Mouse (Mus musculus) ovary, adult 18-20 months (tissue): ENCODE measurements at regions not wholly inside any gene's neighbourhood (a gene's known extent, or its start where the extent isn't known, plus 50 kb on each side); places are given as distances from the start of the nearest gene placed in this dataset.
"Not testable (repeated sequence)": the region's sequence is repeated elsewhere in the genome, so short reads cannot be mapped to it uniquely, and the experiment has no call there.

Source experiments
- DNase-seq: peaks from one replicate; pipeline ENCODE4 v3.0.0; 2022; ENCODE audit warnings: low spot score, mixed read lengths

GRCm38 (mm10) chr14:53800508-53801136, 453.3 kb downstream of the Dad1 start:
- DNase-seq: no peak

DNA sequence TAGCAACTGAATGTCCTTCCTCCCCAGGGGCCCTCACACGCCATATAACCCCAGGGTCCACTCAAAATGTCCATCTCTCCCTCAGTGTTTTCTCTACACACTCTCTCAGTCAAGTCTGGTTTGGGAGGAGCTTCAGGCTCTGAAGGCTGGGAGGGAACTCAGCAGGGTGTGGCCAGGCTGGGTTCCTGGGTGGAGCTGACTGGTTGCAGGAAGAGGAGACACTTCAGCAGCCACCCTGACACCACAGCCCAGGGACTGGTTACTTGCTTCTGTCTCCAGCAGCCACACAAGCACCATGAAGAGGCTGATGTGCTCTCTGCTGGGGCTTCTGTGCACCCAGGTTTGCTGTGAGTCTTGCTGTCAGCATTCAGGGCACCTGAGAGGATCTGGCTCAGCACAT, 458.7 kb downstream of the Dad1 start:
- DNase-seq: not testable (repeated sequence)

- no peak for DNase-seq
Measured at GRCm38 (mm10) chr14:53794527-53794926, 459.4 kb downstream of the Dad1 start.

DNA sequence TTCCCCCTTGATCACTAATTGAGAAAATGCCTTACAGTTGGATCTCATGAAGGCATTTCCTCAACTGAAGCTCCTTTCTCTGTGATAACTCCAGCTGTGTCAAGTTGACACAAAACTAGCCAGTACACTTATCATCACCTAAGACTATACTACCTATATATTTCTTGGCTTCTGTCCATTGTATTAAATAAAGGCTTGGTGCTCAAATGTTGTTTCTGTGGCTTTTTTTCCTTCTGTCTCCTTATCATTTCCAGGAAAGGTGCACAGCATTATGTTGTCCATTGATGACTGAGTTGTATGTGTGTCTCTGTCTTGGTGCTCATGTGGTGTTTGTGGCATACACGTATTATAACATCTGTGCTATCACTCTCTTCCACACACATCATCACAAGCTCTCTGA, 461.5 kb downstream of the Dad1 start:
- DNase-seq: not testable (repeated sequence)

DNA sequence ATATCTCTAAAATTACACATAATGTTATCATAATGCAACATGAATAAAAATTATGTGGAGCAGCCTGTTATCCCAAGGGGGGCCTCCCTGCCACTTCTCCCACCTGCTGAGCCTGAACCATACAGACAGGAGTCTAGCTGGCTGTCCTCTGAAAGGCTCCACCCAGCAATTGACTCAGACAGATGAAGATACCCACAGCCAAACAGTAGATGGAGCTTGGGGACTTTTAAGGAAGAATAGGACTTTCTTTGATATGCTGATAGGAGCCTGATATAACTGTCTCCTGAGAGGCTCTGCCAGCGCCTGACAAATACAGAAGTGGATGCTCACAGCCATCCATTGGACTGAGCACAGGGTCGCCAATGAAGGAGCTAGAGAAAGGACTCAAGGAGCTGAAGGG, 468.4 kb downstream of the Dad1 start:
- not testable (repeated sequence) for DNase-seq

DNA sequence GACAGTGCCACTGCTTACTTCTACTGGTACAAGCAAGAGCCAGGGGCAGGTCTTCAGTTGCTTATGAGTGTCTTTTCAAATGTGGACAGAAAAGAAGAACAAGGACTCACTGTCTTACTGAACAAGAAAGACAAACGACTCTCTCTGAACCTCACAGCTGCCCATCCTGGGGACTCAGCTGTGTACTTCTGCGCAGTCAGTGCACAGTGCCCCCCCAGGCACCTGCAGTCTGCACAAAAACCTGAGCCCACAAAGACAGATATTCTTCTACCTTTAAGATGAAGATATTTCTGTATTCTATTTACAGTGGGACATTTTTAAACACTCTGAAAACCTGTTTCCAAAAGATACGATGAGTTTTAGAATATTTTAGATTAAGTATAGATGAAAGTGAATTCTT, 476.5 kb downstream of the Dad1 start:
- no peak for DNase-seq

DNA sequence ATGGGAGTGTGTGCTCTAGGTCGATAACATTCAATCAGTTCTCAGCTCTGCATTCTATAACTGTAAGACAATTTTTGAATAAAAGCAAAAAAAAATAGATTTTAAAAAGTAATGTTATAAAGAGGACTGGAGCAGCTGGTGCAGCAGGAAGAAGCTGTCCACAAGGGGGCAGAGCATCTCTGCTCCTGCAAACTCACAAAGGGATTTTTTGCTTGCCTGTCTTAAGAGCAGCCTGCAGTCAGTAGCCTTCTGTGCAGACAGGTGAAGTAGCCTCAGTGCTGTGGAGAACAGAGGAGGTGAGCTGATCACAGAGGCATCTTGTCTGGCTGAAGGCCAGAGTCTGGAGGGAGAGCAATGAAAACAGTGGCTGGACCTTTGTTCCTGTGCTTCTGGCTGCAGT, 477.2 kb downstream of the Dad1 start:
- DNase-seq: not testable (repeated sequence)

DNA sequence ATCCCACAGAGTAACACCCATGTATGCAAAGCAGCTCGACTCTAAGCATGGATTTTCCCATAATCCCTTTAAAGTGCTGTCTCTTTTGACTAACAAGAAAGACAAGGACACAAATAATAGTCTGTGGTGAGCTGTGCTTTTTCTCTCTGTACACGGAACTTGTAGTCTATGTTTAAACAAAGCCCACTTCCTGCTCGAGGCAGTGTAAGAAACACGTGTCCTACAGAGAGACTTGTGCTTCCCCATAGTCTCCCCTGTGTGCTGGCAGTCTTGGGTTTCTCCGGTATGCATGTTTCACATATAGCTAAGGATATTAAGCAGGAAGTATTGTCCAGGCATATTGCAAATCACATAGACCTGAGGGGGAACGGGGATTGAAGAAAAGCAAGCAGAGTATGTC, 487.4 kb downstream of the Dad1 start:
- not testable (repeated sequence) for DNase-seq

GRCm38 (mm10) chr14:53765918-53766317, 488.0 kb downstream of the Dad1 start:
- DNase-seq: not testable (repeated sequence)

- DNase-seq: not testable (repeated sequence)
Measured at GRCm38 (mm10) chr14:53760578-53760977, 493.3 kb downstream of the Dad1 start.

DNA sequence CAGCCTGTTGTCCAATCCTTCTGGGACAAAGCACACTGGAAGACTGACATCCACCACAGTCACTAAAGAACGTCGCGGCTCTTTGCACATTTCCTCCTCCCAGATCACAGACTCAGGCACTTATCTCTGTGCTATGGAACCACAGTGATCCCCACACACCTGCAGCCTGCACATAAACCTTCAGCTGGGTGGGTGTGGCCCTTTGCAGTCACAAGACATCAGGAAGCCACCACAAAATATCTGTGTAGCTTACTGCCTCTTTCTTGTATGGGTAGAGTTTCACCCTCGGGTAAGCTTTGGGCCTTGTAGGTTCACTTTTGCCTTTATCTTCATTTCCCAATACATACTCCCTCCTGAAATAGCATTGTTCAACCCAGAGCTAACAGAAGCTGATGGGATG, 496.1 kb downstream of the Dad1 start:
- DNase-seq: not testable (repeated sequence)

DNA sequence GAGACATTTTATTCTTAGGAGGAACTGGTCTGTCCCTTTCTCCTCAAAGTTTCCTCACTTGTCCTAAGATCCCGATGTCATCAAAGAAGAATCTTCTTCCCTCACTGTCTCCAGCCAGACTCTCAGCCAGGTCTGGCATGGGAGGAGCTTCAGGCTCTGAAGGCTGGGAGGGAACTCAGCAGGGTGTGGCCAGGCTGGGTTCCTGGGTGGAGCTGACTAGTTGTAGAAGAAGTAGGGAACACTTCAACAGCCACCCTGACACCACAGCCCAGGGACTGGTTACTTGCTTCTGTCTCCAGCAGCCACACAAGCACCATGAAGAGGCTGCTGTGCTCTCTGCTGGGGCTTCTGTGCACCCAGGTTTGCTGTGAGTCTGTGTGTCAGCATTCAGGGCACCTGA, 496.8 kb downstream of the Dad1 start:
- not testable (repeated sequence) for DNase-seq

GRCm38 (mm10) chr14:53750703-53751441, 503.0 kb downstream of the Dad1 start:
- DNase-seq: no peak

DNA sequence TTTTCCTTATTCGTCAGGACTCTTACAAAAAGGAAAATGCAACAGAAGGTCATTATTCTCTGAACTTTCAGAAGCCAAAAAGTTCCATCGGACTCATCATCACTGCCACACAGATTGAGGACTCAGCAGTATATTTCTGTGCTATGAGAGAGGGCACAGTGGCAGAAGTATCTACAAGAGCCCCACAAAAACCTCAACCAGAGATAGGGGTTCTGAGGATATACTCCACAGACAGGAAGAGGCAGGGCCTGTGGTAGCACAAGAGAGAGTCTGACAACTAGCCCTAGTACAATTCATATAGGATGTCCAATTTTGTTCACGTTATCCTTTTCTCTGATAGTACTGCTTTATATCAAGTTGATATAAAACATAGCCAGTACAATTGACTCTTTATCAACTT, 510.4 kb downstream of the Dad1 start:
- not testable (repeated sequence) for DNase-seq

DNA sequence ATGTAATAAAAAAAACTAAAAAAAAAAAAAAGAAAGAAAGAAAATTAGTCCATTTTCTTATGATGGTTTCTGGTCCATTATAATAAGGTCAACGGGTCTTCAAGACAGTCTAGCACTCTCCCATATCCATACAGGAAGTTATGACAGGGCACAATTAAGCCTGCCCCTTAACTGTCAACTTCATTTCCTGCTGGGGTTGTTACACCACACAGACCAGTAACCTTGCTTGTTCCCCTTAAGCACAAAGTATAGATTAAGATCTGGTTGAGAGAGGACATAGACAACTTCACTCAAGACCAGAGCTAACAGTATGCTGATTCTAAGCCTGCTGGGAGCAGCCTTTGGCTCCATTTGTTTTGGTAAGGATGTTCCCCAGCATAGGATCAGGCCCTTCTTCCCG, 511.0 kb downstream of the Dad1 start:
- not testable (repeated sequence) for DNase-seq

GRCm38 (mm10) chr14:53741246-53741645, 512.7 kb downstream of the Dad1 start:
- DNase-seq: not testable (repeated sequence)

GRCm38 (mm10) chr14:53737962-53738361, 515.9 kb downstream of the Dad1 start:
- not testable (repeated sequence) for DNase-seq

GRCm38 (mm10) chr14:53736274-53736673, 517.6 kb downstream of the Dad1 start:
- not testable (repeated sequence) for DNase-seq

DNA sequence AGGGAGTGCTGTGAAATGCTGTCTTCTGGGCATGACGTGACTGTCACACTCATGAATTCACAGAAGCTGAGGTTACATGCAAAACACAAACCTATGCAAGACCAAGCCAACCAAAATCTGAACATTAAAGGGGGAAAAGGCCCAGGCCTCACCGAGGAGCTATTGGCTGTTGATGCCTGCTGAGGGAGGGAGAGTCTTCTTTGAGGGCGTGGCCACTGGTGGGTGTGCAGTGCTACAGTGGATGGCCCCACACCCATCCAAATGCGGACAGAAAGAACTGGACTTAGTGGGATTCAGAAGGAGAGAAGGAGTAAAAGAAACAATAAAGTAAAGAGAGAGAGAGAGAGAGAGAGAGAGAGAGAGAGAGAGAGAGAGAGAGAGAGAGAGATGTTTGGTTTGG, 522.3 kb downstream of the Dad1 start:
- DNase-seq: not testable (repeated sequence)

DNA sequence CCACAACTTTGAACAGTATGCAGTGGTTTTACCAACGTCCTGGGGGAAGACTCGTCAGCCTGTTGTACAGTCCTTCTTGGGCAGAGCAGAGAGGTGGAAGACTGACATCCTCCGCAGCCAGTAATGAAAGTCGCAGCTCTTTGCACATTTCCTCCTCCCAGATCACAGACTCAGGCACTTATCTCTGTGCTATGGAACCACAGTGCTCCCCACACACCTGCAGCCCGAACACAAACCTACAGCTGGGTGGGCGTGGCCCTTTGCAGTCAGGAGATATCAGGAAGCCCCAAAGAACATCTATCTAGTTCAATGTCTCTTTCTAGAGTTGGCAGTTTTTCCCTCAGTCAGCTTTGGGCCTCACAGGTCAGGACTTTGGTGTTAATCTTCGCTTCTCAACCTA, 524.0 kb downstream of the Dad1 start:
- not testable (repeated sequence) for DNase-seq

DNA sequence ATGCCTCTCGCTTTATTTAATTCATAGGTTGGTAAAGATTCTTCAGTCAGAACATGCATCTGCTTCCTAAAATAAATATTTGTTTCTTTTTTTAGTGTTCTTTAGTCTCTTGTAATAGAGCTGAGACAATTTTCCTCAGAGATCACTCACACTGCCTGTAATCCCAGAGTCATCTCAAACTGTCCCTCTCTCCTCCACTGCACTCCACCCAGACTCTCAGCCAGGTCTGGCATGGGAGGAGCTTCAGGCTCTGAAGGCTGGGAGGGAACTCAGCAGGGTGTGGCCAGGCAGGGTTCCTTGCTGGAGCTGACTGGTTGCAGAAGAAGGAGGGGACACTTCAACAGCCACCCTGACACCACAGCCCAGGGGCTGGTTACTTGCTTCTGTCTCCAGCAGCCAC, 524.8 kb downstream of the Dad1 start:
- DNase-seq: not testable (repeated sequence)

DNA sequence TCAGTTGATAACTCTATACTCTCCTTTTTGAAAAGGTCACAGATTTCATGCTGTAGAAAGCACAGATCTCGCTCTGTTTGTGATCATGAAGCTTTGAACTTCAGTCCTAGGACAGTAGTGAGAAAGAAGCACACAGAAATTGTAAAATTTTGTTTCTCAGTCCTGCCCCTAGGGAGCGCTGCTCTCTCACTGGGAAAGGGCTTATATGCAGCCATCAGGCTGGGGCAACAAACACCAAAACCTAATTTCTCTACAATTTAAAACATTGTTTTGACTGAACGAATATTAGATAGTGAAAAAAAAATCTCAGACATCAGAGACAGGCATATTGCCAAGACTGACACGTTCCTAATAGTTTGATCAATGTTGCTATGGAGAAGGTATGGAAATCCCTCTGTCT, 527.0 kb downstream of the Dad1 start:
- not testable (repeated sequence) for DNase-seq

GRCm38 (mm10) chr14:53723611-53724010, 530.3 kb downstream of the Dad1 start:
- DNase-seq: not testable (repeated sequence)

GRCm38 (mm10) chr14:53721901-53722300, 532.0 kb downstream of the Dad1 start:
- DNase-seq: not testable (repeated sequence)
